Mouse (Mus musculus) forelimb bud, embryonic 11.5 days (tissue): Measurements from ENCODE around the gene Ulk1.

Experiments
- DNase-seq: peaks from one replicate; pipeline ENCODE4 v3.0.0-alpha.2; 2012; ENCODE audit warnings: low read depth, low spot score

Ulk1 gene

GRCm38 (mm10) chr5:110769272-110769671 is 40.6 kb downstream of the Ulk1 start:
- DNase-seq: no peak

- no peak for DNase-seq
Measured at GRCm38 (mm10) chr5:110763890-110764289, 46.0 kb downstream of the Ulk1 start.

GRCm38 (mm10) chr5:110745021-110745420 is 64.9 kb downstream of the Ulk1 start:
- no peak for DNase-seq

- no peak for DNase-seq
Measured at GRCm38 (mm10) chr5:110739496-110740275, 70.2 kb downstream of the Ulk1 start.

GRCm38 (mm10) chr5:110735606-110736005 is 74.3 kb downstream of the Ulk1 start:
- DNase-seq: no peak
